Mouse (Mus musculus) megakaryocyte progenitor cell, adult 5-6 weeks (primary cell): ENCODE measurements around the gene Hist1h4j. TPM values are rescaled to one million over a fixed set of nuclear protein-coding genes. Genes with fewer than 3 reads are reported as not detected.

Experiments used
- ATAC-seq: replicated peaks from 2 replicates; pipeline ENCODE4 v1.8.0; 2016; ENCODE audit warnings: mild to moderate bottlenecking, moderate TSS enrichment, inconsistent platforms; ENCODE audit not compliant: poor library complexity
- total RNA-seq, 2 experiments: library from RNA; stranded (forward) in 1 of 2; stranded (reverse) in 1 of 2; fragments of 157-497, 149-512 nt in 1 of 2; fragments of 200-1000 nt in 1 of 2; gene quantifications; 2 replicates each; pipeline versions ENCODE4 v1.2.3 to v1.2.4; 2015 to 2017

Hist1h4j gene
- total RNA-seq, 2 experiments from 2014 or later, result 6.7 to 332 TPM

DNA sequence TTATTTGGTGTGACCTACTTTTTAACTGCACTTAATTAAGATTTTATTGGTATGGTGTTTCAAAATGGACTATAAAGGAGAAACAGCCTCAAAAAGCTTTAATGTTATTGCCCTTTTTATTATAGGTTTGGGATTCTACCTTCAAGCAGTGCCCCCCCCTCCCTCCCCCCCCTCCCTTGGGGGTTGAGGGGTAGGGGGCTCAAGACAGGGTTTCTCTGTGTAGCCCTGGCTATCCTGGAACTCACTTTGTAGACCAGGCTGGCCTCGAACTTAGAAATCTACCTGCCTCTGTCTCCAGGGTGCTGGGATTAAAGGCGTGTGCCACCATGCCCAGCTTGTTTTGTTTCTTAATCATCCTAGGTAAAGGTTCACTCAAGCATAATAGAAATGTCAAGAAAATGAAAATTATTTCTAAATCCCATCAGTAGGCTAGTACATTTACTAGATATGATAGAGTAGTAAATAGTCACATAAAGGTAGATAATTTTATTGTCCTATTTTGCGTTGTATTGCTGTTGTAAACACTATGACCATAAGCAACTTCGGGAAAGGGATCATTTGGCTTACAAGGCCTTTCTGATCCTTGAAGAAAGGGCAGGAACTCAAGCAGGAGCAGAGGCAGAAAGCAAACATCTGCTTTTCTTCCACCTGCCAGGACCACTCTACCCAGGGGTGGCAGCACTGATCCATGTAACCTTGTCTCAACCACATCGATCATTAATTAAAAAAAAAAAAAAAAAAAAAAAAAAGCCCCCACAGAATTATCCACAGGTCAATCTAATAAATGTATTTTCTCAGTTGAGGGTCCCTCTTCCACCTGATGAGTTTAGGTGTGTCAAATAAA, 11.6 kb upstream of the Hist1h4j start:
- no peak for ATAC-seq

DNA sequence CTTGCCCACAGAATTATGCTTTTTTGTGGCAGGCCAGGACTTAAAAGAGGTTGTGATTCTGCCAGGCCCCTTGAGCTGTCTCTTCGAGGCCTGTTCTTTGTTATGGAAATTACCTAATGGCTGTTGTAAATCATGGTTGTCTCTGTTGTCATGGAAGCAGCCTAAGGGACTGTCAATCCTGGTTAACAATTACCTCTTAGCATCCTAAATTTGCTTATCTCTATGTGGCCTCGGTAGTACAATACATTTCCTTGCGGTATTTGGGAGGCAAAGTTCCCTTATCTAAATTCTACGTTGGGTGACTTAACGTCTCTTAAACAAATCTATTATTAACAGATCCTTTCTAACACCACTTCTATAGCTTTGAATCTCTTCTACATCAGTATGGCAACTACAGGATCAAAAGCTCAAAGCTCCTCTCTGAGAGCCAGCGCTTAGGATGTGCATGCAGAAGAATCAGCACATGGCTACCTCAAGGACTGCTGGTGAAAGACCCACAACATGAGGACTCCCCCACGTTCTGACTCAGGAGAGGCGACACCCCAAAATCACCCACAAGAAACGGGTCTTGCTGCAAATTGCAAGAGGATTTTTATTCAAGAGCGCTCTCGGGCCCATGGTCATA, 6.8 kb upstream of the Hist1h4j start:
- ATAC-seq, result peak; percentile 48

GRCm38 (mm10) chr13:21729544-21729943, 5.3 kb upstream of the Hist1h4j start:
- no peak for ATAC-seq

- ATAC-seq, result no peak
These were observed 1.4 kb upstream of the Hist1h4j start for GRCm38 (mm10) chr13:21733466-21733865.

DNA sequence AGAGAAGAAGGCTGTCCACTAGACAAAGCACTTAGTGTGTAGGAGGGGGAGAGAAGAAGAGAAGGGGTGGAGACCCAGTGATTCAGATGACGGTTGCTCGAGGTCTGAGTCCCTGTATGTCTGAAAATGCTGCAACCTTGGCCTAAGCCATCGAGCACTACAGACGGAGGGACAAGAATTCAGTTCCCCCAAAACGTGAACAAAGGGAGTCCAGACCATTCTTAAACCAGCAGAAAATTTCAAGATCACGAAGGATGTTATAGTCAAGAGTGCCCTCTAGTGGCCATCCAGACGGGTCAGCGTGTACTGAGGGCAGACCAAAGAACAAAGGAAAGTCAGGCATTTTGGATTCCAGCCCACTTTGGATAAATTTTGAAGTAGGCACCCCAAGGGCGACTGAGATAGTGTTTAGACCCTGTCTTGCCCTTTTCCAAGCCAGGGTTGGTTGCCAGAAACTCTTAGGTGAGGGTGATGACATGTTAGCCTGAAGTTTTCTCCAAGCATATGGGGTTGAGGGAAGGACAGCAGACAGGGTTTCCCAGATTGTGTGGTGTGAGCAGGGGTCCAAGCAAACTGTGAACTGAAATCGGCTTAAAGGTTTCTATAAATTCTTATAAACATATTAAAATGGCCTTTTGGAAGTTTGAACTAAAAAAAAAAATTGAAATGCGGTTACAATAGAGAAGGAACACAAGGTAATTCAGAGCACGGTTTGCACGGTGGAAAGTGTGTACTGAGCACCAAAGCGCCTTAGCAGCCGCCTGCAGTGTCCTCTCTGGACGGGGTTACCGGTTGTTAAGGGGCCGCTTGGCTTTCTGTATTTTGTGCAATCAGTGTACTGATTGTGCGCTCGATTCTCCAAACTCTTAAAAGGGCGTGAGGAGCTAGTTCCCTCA, 606 bp upstream of the Hist1h4j start:
- peak; percentile 69 for ATAC-seq

- no peak for ATAC-seq
These were observed 10.1 kb downstream of the Hist1h4j start for GRCm38 (mm10) chr13:21745006-21745405.

DNA sequence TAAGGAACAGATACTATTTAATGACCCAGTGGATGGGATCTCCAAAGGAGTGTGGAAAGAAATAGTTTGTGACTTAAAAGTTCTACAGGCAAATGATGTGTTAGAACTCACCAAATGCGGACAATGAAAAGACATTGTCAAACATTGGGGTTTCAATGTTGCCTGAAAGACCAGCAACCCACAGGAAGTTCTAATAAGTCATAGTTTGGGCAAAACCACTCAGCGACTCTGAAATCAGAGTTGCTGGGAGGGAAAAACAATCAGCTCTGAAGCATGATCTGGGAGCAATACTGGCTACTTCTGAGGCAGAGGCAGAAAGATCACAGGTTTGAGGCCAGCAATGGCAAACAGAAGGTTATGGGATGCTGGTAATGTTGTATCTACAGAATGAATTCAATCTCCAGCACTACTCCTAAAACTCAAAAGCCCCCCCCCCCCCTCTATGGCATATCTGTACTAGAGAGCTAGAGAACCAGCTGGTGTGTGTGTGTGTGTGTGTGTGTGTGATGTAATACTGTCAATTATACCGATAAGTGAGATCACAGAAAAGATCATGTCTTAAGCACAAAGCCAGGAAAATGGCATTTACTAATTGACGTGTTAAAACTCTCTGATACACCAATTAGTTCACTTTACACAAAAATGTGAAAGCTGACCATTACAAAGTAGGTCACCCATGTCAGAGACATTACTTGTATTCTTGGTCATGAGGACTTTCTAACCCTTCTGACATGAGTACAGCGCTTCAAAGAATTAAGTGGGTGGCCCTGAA, 14.7 kb downstream of the Hist1h4j start:
- peak; percentile 13 for ATAC-seq

DNA sequence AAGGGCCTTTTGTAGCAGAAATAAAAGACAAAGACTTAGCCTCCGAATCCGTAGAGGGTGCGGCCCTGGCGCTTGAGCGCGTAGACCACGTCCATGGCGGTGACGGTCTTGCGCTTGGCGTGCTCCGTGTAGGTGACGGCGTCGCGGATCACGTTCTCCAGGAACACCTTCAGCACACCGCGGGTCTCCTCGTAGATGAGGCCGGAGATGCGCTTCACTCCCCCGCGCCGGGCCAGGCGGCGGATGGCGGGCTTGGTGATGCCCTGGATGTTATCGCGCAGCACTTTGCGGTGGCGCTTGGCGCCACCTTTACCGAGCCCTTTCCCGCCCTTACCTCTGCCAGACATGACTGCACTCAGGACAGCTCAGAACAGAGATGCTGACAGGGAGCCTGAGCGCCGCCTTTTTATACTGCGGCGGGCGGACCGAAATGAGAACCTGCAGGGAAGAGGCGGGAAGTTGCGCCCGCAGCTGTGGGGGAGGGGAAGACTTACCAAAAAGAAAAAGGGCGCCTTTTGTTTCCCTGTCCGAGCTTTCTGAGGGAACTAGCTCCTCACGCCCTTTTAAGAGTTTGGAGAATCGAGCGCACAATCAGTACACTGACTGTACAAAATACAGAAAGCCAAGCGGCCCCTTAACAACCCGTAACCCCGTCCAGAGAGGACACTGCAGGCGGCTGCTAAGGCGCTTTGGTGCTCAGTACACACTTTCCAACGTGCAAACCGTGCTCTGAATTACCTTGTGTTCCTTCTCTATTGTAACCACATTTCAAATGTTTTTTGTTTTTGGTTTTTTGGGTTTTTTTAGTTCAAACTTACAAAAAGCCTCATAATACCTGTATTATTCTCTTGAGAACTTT, 15.5 kb downstream of the Hist1h4j start, which contains the start of gene Hist1h4k:
Gene Hist1h4k, minus strand, starts transcription at position 347 of the 859 bp plus-strand sequence.
- ATAC-seq, result peak; percentile 59

GRCm38 (mm10) chr13:21751417-21751816, 16.6 kb downstream of the Hist1h4j start:
- no peak for ATAC-seq

GRCm38 (mm10) chr13:21751827-21752226, 17.0 kb downstream of the Hist1h4j start:
- no peak for ATAC-seq

- ATAC-seq, result no peak
These were observed 17.5 kb downstream of the Hist1h4j start for GRCm38 (mm10) chr13:21752356-21752755.

- peak; percentile 17 for ATAC-seq
These were observed 18.2 kb downstream of the Hist1h4j start for GRCm38 (mm10) chr13:21753051-21753523.

DNA sequence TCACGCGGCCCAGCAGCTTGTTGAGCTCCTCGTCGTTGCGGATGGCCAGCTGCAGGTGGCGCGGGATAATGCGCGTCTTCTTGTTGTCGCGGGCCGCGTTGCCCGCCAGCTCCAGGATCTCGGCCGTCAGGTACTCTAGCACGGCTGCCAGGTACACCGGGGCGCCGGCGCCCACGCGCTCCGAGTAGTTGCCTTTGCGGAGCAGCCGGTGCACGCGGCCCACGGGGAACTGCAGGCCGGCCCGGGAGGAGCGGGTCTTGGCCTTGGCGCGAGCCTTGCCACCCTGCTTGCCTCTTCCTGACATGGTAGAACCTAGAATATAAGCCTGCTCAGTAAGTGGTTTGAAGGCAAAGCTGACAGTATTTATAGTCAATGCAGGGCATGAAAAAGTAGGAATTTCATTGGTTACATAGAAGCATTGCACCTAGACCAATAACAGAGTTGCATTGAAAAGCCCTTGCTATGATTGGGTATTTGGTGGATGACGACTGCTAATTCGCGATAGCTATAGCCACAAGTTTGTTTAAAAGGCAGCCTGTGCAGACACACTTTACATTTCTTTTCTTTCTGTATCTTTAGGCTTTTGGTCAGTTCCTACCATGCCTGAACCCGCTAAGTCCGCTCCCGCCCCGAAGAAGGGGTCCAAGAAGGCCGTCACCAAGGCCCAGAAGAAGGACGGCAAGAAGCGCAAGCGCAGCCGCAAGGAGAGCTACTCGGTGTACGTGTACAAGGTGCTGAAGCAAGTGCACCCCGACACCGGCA, 18.8 kb downstream of the Hist1h4j start, which contains the start of the genes Hist1h2ak and Hist1h2bn:
Gene Hist1h2ak, minus strand, starts transcription at position 304 of the 762 bp plus-strand sequence.
Gene Hist1h2bn, plus strand, starts transcription at position 600 of the 762 bp plus-strand sequence.
- ATAC-seq, result peak; percentile 74

GRCm38 (mm10) chr13:21754294-21755001, 19.6 kb downstream of the Hist1h4j start:
- ATAC-seq, result peak; percentile 28

- ATAC-seq, result no peak
These were observed 20.8 kb downstream of the Hist1h4j start for GRCm38 (mm10) chr13:21755707-21756106.

DNA sequence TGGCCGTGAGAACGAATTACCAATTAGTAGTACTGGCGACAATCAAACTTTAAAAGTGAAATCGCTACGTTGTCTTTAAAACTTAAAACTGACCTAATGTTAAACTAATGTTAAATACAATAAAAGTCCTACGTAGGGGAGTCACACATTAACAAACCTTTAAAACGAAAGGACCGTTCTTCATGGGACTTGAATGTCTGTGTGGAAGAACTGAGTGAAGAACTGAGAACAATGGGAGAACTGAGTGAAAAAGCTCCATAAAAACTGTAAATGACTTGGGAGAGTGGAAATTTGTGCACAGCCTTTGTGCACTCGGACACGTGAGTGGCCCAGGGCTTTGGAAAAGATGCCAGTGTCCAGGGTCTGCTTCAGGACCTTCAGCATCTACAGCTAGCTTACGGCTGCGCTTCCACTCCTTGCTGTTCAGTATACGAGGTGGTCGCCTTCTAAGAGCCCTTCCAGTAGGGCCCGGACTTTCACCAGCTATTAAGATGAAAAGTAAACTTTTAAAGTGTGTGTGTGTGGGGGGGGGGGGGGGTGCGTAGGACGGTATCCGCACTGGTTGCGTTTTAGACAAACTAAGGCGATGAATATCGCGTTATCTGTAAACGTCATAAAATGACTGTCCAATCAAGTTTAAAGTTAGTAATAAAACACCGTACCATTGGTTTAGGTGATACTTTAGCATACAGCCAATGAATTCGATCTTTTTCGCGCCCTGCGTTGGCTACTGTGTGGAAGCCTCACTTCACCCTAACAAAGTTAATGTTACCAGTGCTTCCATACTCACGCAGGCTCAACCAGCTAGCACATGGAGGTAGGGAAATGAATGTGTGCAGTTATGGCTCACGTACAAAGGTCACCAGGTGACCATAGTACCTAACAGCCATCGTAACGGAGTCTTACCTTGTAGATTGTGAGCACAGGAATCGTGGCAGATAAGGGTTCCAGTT, 44.2 kb downstream of the Hist1h4j start:
- peak; percentile 47 for ATAC-seq
